Mouse (Mus musculus) lung, embryonic 15.5 days (tissue): ENCODE measurements around the gene Zhx3. TPM values are rescaled to one million over a fixed set of nuclear protein-coding genes. Genes with fewer than 3 reads are reported as not detected.

Source experiments
- ATAC-seq: fragments of 200-750 bp; cut with Nextera tagmentation; 2 replicates; pipeline ENCODE4 v1.8.0; 2017; ENCODE audit warnings: moderate number of reproducible peaks, borderline replicate concordance; ENCODE audit not compliant: low FRiP score, low TSS enrichment; ENCODE audit errors: extremely low read depth
- H3K27ac ChIP-seq: fragments of 300-500 bp; sonication (generic); 2 replicates; pipeline ENCODE4 v1.5.1; 2015; ENCODE audit warnings: moderate library complexity, mild to moderate bottlenecking, inconsistent platforms
- H3K27me3 ChIP-seq: fragments of 300-500 bp; sonication (generic); 2 replicates; pipeline ENCODE4 v1.6.1; 2015; ENCODE audit warnings: inconsistent platforms
- H3K36me3 ChIP-seq: fragments of 300-500 bp; sonication (generic); 2 replicates; pipeline ENCODE4 v1.6.1; 2015; ENCODE audit warnings: inconsistent platforms
- H3K4me1 ChIP-seq: fragments of 300-500 bp; sonication (generic); 2 replicates; pipeline ENCODE4 v1.6.1; 2015; ENCODE audit warnings: inconsistent platforms
- H3K4me2 ChIP-seq: fragments of 300-500 bp; sonication (generic); 2 replicates; pipeline ENCODE4 v1.6.1; 2015; ENCODE audit warnings: inconsistent platforms, mild to moderate bottlenecking, moderate library complexity
- H3K4me3 ChIP-seq: fragments of 300-500 bp; sonication (generic); 2 replicates; pipeline ENCODE4 v1.5.1; 2015; ENCODE audit warnings: mild to moderate bottlenecking, inconsistent platforms
- H3K9ac ChIP-seq: fragments of 300-500 bp; sonication (generic); 2 replicates; pipeline ENCODE4 v1.6.1; 2015; ENCODE audit warnings: inconsistent platforms
- H3K9me3 ChIP-seq: fragments of 300-500 bp; sonication (generic); 2 replicates; pipeline ENCODE4 v1.6.1; 2016; ENCODE audit warnings: inconsistent platforms
- WGBS: fragments of 180-500 bp; shearing (Covaris S2); methylation state at CpG from one replicate; pipeline ENCODE4 v1.1.7; 2015; 5-methylcytosine and 5-hydroxymethylcytosine counted together
- polyA plus RNA-seq: library from polyadenylated mRNA; unstranded; fragments of >200 nt; fragmentation: Nextera tagmentation; extraction: Ambion mirVana; gene quantifications from 2 replicates; pipeline ENCODE4 v1.2.1, GENCODE M21; 2015

The Zhx3 gene
- polyA plus RNA-seq, 1 experiment from 2014 or later: 12.1 TPM

DNA sequence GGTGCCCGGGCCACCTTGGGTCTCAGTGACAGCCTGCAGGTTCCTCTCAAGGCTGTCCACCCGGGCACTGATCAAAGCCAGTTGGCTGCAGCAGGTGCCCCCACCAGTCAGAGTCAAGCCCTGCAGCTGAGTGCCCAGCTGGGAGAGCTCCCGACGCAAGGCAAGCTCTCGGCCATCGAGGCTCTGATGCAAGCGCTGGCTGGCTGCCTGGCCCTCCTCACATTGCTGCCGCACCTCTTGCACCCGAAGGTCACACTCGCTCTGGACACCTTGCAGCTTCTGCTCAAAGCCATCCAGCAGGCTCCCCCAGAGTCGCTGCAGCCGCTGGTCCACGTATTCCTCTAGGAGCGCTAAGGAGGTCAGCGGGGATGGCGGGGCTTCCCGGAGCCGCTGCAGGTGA lies 35.8 kb upstream of the Zhx3 start:
- H3K4me1 ChIP-seq: peaks cover 12% of the 10 kb centered on the region
- WGBS: 53% methylated on average over 18 of the region's 18 CpGs

DNA sequence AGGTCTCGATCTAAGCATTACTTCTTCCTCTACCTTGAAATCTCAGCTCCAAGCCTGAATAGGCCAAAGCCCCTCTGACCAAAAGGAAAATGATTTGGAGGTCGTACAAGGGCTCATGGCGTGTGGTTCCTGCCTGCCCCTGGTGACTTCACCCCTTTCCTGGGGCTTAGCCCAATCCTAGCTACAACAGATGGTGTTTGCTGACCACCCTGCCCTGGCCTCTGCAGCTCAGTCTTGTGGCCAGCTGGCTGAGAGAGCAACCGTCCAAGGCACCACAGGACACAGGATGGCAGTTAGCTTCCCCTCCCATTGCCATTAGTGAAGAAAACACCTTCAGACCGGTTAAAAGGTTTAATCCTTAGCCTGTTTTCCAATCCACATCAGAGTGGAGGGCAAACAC lies 33.3 kb upstream of the Zhx3 start:
- Histone ChIP-seq H3K4me1 (no peaks in the 10 kb centered on the region), H3K9me3 (no peaks in the 10 kb centered on the region), H3K27me3 (peaks cover 17% of the 10 kb centered on the region), H3K27ac (no peak overlapping the region), H3K36me3 (no peaks in the 10 kb centered on the region), H3K4me3 (no peak overlapping the region), H3K4me2 (no peak overlapping the region), H3K9ac (no peak overlapping the region)
- no peak for ATAC-seq
- WGBS: 79% methylated on average over 5 of the region's 5 CpGs

More for the DNA sequence above, 35.8 kb upstream of the Zhx3 start:
- ATAC-seq: no peak
- no peak overlapping the region for H3K4me3 ChIP-seq
- H3K4me2 ChIP-seq: no peak overlapping the region
- no peak overlapping the region for H3K9ac ChIP-seq
- no peaks in the 10 kb centered on the region for H3K36me3 ChIP-seq
- H3K9me3 ChIP-seq: no peaks in the 10 kb centered on the region
- H3K27ac ChIP-seq: no peak overlapping the region
- H3K27me3 ChIP-seq: peaks cover 39% of the 10 kb centered on the region

DNA sequence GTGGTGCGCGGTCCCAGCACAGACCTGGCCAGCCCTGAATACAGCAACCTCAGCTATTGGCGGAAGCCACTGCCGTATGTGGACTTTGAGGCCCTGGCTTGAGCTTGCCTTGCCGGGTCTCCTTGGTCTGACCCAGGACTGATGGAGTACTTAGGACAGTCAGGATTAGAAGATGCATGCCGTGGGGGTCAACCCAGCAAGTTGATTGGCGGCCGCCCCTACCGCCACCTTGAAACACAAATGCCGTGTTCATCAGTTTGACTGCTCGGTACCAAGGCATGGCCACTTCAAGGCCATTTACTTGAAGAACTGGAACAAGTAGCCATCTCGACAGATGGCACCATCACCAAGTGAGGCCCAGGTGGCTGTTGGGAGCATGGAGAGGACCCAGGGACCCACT lies 32.5 kb upstream of the Zhx3 start:
- no peak for ATAC-seq
- no peak overlapping the region for H3K27ac ChIP-seq
- 90% methylated on average over 12 of the region's 12 CpGs for WGBS
- H3K4me1 ChIP-seq: no peaks in the 10 kb centered on the region
- H3K9me3 ChIP-seq: no peaks in the 10 kb centered on the region
- H3K4me3 ChIP-seq: no peak overlapping the region
- no peaks in the 10 kb centered on the region for H3K36me3 ChIP-seq
- H3K27me3 ChIP-seq: peaks cover 9% of the 10 kb centered on the region
- H3K9ac ChIP-seq: no peak overlapping the region
- H3K4me2 ChIP-seq: no peak overlapping the region

DNA sequence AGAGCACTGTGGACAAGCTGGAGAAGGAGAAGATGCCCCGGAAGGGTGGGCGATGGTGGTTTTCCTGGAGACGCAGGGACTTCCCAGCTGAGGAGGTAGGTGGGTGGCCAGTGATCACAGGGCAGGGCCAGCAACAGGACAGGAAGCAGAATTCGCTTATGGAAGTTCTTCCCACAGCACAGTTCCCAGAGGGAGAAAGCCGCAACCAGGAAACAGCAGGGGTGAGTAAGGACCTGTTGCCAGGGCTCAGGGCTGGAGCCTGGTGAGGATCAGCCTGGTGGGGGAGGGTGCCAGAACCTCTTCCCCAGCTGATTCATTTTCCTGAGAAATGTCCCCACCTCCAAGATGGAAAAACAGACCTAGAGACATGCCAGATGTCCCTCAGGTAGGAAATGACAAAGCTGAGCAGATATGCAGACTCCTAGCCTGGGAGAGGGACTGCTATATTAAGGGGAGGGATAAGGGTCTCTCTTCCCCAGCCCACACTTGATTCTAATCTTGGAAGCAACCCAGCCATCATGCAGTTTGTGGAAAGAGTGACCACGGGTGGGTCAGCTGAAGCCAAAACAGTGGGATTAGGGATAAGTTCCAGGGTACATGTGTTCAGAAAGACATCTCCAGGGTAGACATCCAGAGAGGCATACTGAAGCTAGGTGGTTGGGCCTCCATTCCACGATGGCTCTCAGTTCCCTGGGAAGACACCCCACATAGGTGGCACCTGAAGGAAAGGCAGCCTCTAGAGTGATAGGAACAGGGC lies 29.0 kb upstream of the Zhx3 start:
- Histone ChIP-seq H3K36me3 (no peaks in the 10 kb centered on the region), H3K9ac (no peak overlapping the region), H3K27ac (no peak overlapping the region), H3K27me3 (no peaks in the 10 kb centered on the region), H3K9me3 (no peaks in the 10 kb centered on the region), H3K4me2 (no peak overlapping the region), H3K4me3 (no peak overlapping the region), H3K4me1 (no peaks in the 10 kb centered on the region)
- ATAC-seq: no peak
- 67% methylated on average over 7 of the region's 7 CpGs for WGBS

DNA sequence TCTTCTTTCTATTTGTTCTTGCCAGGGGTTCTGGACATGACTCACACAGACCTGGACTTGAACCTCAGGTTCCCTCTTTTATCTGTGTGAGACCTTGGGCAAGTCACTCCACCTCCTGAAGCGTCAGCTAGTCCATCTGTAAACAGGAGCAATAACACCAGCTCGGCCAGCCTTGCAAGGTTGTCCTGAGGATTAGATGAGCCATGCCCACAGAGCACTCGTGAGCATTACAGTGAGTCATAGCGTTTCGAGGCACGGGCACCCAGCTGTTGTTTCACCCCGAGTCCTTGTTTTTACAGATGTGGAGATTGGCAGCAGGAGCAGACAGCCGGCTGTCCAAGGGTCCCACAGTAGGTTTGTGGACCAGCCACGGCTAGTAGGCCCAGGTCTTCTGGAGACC lies 18.9 kb upstream of the Zhx3 start:
- no peak for ATAC-seq
- H3K4me2 ChIP-seq: no peak overlapping the region
- no peaks in the 10 kb centered on the region; the same call in 1 of the 2 replicates for H3K27me3 ChIP-seq
- H3K27ac ChIP-seq: no peak overlapping the region
- WGBS: 81% methylated on average over 9 of the region's 9 CpGs
- peaks cover 8% of the 10 kb centered on the region; the same call in 1 of the 2 replicates for H3K4me1 ChIP-seq
- H3K36me3 ChIP-seq: no peaks in the 10 kb centered on the region
- no peak overlapping the region for H3K4me3 ChIP-seq
- H3K9ac ChIP-seq: no peak overlapping the region
- no peaks in the 10 kb centered on the region for H3K9me3 ChIP-seq

DNA sequence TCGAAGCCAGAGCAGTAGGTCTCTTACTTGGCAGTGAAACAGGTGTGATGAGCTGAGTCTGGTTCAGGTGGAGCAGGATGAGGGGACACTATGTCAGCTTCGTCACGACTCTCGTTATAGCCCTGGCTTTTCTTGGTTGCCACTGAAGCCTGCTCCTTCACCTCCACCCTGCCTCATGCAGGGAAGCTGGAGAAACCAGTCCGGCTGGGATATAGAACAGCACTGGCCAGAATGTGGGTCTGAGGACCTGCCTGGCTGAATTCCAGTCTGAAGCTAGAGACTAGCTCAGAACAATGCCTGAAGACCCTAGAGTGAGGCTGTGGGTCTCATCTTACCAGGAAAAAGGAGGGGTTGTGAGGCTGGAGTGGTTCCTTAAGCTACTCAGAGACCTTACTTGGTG lies 18.2 kb upstream of the Zhx3 start:
- 65% methylated on average over 5 of the region's 5 CpGs for WGBS
- no peak for ATAC-seq
- Histone ChIP-seq H3K27ac (no peak overlapping the region), H3K9me3 (no peaks in the 10 kb centered on the region), H3K9ac (no peak overlapping the region), H3K4me2 (no peak overlapping the region), H3K36me3 (no peaks in the 10 kb centered on the region), H3K4me1 (peaks cover 8% of the 10 kb centered on the region; the same call in 1 of the 2 replicates), H3K4me3 (no peak overlapping the region), H3K27me3 (no peaks in the 10 kb centered on the region; the same call in 1 of the 2 replicates)

DNA sequence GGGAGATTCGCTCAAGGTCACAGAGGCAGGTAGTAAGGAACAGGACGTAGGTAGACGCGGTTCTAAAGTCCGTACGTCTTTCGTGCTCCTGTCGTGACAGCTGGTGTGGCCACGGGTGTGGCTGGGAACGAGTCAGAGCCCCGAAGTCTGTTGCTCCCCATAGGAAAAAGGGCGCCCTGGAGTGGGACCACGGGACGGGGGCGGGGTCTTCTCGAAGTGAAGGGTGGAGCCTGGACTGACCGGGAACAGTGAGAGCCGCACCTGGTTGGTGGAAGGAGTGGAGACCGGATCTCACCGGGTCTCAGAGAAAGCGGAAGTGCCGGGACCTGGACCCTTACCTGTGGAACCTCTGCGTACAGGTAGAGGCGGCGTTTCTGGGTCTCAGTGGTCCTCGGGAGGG lies 15.1 kb upstream of the Zhx3 start:
- Histone ChIP-seq H3K36me3 (no peaks in the 10 kb centered on the region), H3K4me3 (peak overlapping the region; percentile 42), H3K27ac (no peak overlapping the region), H3K9ac (peak overlapping the region; percentile 26; the same call in 1 of the 2 replicates), H3K9me3 (no peaks in the 10 kb centered on the region), H3K27me3 (no peaks in the 10 kb centered on the region; the same call in 1 of the 2 replicates), H3K4me1 (peaks cover 8% of the 10 kb centered on the region; the same call in 1 of the 2 replicates), H3K4me2 (peak overlapping the region; percentile 84)
- ATAC-seq: peak; percentile 85
- under 1% methylated on average over 26 of the region's 26 CpGs for WGBS

DNA sequence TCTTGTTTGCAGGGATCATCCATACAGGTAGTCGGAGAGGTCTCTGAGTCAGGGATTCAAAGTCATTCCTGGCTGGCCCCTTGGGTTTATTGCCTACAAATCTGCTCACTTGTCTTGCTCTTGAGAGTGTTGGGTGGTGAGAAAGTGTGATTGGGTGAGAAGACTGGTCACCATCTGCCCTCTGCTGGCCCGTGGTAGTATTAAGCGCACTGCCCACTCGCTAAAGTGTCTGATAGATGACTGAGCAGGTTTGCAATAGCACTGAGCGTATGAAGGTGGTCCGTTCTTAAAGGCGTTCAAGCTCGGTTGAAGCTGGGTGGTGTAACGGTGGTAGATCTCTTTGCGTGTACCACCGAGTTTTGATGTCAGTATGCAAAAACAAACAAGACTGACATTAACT lies 14.5 kb upstream of the Zhx3 start:
- H3K4me3 ChIP-seq: peak overlapping the region; percentile 42
- peak; percentile 75; the same call in 1 of the 2 replicates for ATAC-seq
- no peak overlapping the region for H3K27ac ChIP-seq
- H3K4me2 ChIP-seq: peak overlapping the region; percentile 84
- H3K9ac ChIP-seq: 0 out of 2 replicates have a peak overlapping the region, but pooled peaks have one; percentile 26
- H3K27me3 ChIP-seq: no peaks in the 10 kb centered on the region; the same call in 1 of the 2 replicates
- no peaks in the 10 kb centered on the region for H3K36me3 ChIP-seq
- H3K4me1 ChIP-seq: peaks cover 8% of the 10 kb centered on the region; the same call in 1 of the 2 replicates
- WGBS: 3% methylated on average over 11 of the region's 11 CpGs
- H3K9me3 ChIP-seq: no peaks in the 10 kb centered on the region

DNA sequence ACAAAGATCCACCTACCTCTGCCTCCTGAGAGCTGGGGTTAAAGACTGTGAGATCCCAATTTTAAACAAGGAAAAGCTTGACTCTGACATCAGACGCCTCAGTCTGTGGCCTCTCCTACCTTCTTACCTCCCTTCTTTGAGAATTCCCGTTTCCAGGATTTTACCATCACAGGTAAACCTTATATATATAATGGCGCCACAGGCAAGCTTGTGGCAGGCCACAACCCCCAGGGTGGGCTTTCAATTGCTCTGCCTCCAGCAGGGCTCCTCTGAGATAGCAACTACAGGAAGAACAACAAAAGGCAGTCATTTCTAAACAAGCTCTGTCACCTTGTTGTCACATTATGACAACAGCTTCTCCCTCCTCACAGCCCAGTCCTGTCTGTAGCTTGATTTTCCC lies 13.4 kb upstream of the Zhx3 start:
- Histone ChIP-seq H3K9me3 (no peaks in the 10 kb centered on the region), H3K4me3 (no peak overlapping the region), H3K9ac (no peak overlapping the region), H3K4me2 (no peak overlapping the region), H3K4me1 (peaks cover 8% of the 10 kb centered on the region; the same call in 1 of the 2 replicates), H3K36me3 (no peaks in the 10 kb centered on the region), H3K27ac (no peak overlapping the region), H3K27me3 (no peaks in the 10 kb centered on the region; the same call in 1 of the 2 replicates)
- 74% methylated on average over 3 of the region's 3 CpGs for WGBS
- ATAC-seq: no peak

DNA sequence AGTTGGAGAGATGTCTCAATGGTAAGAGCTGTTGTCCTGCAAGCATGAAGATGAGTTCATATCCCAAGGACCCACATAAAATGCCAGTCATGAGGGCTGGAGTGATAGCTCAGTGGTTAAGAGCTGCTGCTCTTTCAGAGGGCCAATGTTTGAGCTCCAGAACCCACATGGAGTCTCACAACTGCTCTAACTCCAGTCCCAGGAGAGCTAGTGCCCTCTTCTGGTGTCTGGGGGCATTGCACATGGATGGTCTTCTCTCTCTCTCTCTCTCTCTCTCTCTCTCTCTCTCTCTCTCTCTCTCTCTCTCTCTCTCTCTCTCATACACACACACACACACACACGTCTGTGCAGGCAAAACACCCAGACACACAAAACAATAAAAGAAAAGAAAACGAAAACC lies 12.0 kb upstream of the Zhx3 start:
- Histone ChIP-seq H3K36me3 (no peaks in the 10 kb centered on the region), H3K9me3 (no peaks in the 10 kb centered on the region), H3K27me3 (no peaks in the 10 kb centered on the region; the same call in 1 of the 2 replicates), H3K4me2 (no peak overlapping the region), H3K4me1 (peaks cover 17% of the 10 kb centered on the region), H3K9ac (no peak overlapping the region), H3K4me3 (no peak overlapping the region), H3K27ac (no peak overlapping the region)
- no peak for ATAC-seq
- 8% methylated on average over 2 of the region's 2 CpGs for WGBS

DNA sequence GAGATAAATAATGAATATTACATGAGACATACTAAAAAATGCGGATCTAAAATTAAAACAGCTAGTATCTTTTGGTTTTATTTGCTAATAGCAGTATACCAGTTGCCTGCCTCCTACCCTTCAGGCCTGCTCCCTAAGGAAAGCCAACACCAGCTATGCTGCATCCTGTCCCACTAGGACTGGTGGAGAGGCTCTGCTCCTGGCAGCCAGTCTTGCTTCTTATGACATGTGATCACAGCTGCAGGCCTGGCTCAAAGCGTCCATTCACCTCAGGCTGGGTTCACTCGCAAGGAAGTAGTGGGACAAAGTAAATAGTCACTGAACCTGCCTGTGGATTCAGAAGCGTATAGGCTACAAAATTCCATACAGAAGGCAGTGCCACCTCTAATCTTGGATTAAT lies 11.1 kb upstream of the Zhx3 start:
- H3K36me3 ChIP-seq: no peaks in the 10 kb centered on the region
- no peak overlapping the region for H3K27ac ChIP-seq
- no peak overlapping the region for H3K4me2 ChIP-seq
- H3K9ac ChIP-seq: no peak overlapping the region
- H3K9me3 ChIP-seq: no peaks in the 10 kb centered on the region
- H3K4me1 ChIP-seq: peaks cover 17% of the 10 kb centered on the region
- no peak for ATAC-seq
- H3K4me3 ChIP-seq: no peak overlapping the region
- H3K27me3 ChIP-seq: no peaks in the 10 kb centered on the region; the same call in 1 of the 2 replicates
- WGBS: 50% methylated on average over 4 of the region's 4 CpGs

DNA sequence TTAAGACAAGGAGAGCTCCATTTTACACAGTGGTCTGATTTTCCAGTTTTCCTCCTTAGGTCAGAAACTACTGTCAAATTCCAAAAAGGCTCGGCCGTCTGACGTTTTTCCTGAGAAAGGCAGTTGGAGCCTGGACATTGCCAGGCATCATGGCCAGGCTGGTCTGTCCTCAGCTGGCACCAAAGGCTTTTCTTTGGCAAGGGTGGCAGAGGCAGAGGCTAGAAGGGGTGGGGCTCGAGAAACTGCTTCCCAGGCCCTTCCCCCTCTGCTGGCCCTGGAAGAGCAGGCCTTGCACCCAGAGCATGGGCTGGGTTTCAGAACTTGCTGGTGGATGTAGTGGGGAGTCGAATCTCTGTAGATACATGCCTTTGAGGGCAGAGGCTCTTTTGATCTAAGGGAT lies 9.6 kb upstream of the Zhx3 start:
- 74% methylated on average over 5 of the region's 5 CpGs for WGBS
- no peak overlapping the region for H3K9ac ChIP-seq
- H3K4me2 ChIP-seq: no peak overlapping the region
- H3K36me3 ChIP-seq: no peaks in the 10 kb centered on the region
- no peaks in the 10 kb centered on the region for H3K9me3 ChIP-seq
- no peak for ATAC-seq
- H3K4me1 ChIP-seq: peaks cover 9% of the 10 kb centered on the region
- no peaks in the 10 kb centered on the region for H3K27me3 ChIP-seq
- no peak overlapping the region for H3K4me3 ChIP-seq
- no peak overlapping the region for H3K27ac ChIP-seq
